Mouse (Mus musculus) small intestine, adult 2 months (tissue): ENCODE measurements around the gene Gpx1. TPM values are rescaled to one million over a fixed set of nuclear protein-coding genes. Genes with fewer than 3 reads are reported as not detected.

Source experiments
- H3K27ac ChIP-seq: fragments of 200-500 bp; 2 replicates; pipeline ENCODE4 v1.5.1; 2012; ENCODE audit warnings: low read depth, low read length, control low read depth, inconsistent platforms; ENCODE audit not compliant: insufficient read depth
- H3K27me3 ChIP-seq: fragments of 200-500 bp; 2 replicates; pipeline ENCODE4 v1.6.1; 2012; ENCODE audit warnings: mild to moderate bottlenecking, moderate library complexity, low read length, inconsistent platforms; ENCODE audit not compliant: control insufficient read depth, insufficient read depth
- H3K36me3 ChIP-seq: fragments of 200-500 bp; 2 replicates; pipeline ENCODE4 v1.6.1; 2012; ENCODE audit warnings: mild to moderate bottlenecking, low read length, control low read depth, inconsistent platforms; ENCODE audit not compliant: control insufficient read depth, insufficient read depth
- H3K4me1 ChIP-seq: fragments of 200-500 bp; 2 replicates; pipeline ENCODE4 v1.6.1; 2012; ENCODE audit warnings: low read length, inconsistent platforms, mixed read lengths; ENCODE audit not compliant: control insufficient read depth, insufficient read depth, insufficient read length
- H3K4me3 ChIP-seq: fragments of 200-500 bp; 2 replicates; pipeline ENCODE4 v1.5.1; 2012; ENCODE audit warnings: low read depth, mild to moderate bottlenecking, control low read depth, inconsistent platforms, low read length, moderate library complexity
- CTCF ChIP-seq: fragments of 200-500 bp; IDR thresholded peaks from 2 replicates; pipeline ENCODE4 v1.5.1; 2012; ENCODE audit warnings: low read depth, mild to moderate bottlenecking, control low read depth, inconsistent platforms, low read length, moderate library complexity, mixed read lengths; ENCODE audit not compliant: insufficient replicate concordance, insufficient read length; ENCODE audit errors: extremely low read depth
- POLR2A ChIP-seq: fragments of 200-500 bp; IDR thresholded peaks from 2 replicates; pipeline ENCODE4 v1.6.1; 2012; ENCODE audit warnings: low read depth, mild to moderate bottlenecking, control low read depth, inconsistent platforms, low read length, moderate library complexity
- WGBS: fragments of 180-500 bp; shearing (Covaris S2); methylation state at CpG from one replicate; pipeline ENCODE4 v1.1.7; 2018; 5-methylcytosine and 5-hydroxymethylcytosine counted together
- polyA plus RNA-seq: library from polyadenylated mRNA; depleted of rRNA; stranded (reverse); fragments of >200 nt; gene quantifications from 2 replicates; pipeline ENCODE4 v1.2.3, GENCODE M21; 2012

Gpx1 gene
- polyA plus RNA-seq, 1 experiment, result 1,021 TPM

DNA sequence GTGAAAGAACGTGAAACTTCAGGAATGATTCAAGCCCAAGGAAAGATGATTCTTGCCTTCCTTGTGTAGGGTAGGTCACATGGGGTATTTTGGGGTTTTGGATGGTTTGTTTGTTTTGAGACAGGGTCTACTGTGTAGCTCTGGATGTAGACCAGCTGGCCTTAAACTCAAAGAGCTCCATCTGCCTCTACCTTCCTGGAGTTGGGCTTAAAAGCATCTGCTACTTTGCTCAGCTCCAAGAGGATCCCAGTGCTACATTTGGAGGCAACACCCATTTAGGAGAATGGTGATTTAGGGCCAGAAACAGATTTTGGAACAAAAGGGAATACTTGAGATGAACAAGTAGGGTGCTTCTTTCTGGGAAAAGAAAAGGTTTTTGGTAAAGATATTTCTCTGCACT is 13.9 kb upstream of the Gpx1 start:
- peaks cover 2% of the 10 kb centered on the region; the same call in 1 of the 2 replicates for H3K4me1 ChIP-seq
- H3K36me3 ChIP-seq, result peaks cover 31% of the 10 kb centered on the region
- WGBS, result 80% methylated on average over 1 of the region's 1 CpGs
- H3K27me3 ChIP-seq, result no peaks in the 10 kb centered on the region
- TF ChIP-seq CTCF (no peak), POLR2A (no peak)
- no peak overlapping the region for H3K27ac ChIP-seq
- H3K4me3 ChIP-seq, result no peak overlapping the region

DNA sequence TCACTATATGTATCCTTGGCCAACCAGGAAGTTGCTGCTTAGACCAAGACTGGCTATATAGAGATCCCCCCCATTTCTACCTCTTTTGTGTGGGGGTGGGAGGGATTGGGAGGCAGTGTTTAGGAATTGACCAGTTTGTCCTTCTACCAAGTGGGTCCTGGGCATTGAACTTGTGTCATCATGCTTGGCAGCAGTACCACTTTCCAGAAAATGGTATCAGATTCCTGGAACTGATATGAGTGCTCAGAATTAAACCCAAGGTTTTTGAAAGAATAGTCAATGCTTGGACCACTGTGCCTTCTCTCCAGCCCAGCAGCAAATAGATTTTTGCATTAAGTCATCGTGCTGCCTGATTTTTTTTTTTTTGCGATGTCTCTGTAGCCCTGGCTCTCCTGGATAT is 12.9 kb upstream of the Gpx1 start:
- Histone ChIP-seq H3K4me3 (no peak overlapping the region), H3K27ac (no peak overlapping the region), H3K27me3 (no peaks in the 10 kb centered on the region), H3K4me1 (peaks cover 2% of the 10 kb centered on the region; the same call in 1 of the 2 replicates), H3K36me3 (peaks cover 35% of the 10 kb centered on the region)
- WGBS, result 94% methylated on average over 2 of the region's 2 CpGs
- TF ChIP-seq POLR2A, result no peak
- no peak for TF ChIP-seq CTCF

DNA sequence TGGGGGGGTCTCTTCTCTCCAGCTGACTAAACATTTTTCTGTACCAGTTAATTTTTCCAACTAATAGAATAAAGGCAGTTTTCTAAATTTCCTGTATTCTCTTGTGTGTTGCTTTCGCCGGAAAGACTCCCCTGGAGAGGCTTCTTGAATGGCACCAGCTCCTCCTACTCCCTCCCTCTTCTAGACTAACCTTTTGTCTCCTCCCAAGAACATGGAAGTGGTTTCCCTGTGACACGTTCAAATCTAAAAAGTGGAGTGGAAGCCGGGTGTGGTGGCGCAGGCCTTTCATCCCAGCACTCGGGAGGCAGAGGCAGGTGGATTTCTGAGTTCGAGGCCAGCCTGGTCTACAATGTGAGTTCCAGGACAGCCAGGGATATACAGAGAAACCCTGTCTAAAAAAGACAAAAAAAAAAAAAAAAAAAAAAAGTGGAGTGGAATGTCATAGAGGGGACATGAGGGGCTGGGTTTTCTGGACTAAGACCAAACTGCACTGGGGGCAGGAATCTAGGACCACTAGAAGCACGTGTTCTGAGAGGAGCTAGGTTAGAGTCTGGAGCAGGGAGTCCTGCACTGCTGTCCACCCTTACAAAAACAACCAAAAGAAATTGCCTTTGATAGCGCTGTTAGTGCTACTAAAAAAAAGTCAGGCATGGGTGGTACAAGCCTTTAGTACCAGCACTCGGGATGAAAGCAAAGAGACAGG is 704 bp upstream of the Gpx1 start:
- WGBS, result 55% methylated on average over 10 of the region's 10 CpGs
- H3K4me1 ChIP-seq, result peaks cover 19% of the 10 kb centered on the region; the same call in 1 of the 2 replicates
- H3K27me3 ChIP-seq, result no peaks in the 10 kb centered on the region
- H3K36me3 ChIP-seq, result peaks cover 28% of the 10 kb centered on the region
- H3K27ac ChIP-seq, result peak overlapping the region; percentile 80
- TF ChIP-seq POLR2A (no peak), CTCF (no peak)
- no peak overlapping the region for H3K4me3 ChIP-seq

DNA sequence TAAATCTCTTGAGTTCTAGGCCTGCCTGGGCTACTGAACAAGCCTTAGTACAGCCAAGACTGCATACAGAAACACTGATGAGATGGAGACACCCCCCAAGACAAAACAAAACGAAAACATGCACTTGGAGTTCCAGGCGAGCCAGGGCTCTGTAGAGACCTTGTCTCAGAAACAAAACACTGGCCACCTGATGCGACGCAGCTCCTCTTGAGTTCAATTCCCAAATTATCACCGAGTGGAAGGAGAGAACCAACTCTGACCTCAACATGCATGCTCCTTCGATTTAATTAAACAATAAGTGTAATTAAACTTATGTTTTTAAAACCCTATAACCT is 185 bp upstream of the Gpx1 start:
- Histone ChIP-seq H3K4me3 (no peak overlapping the region), H3K36me3 (peaks cover 24% of the 10 kb centered on the region), H3K4me1 (peaks cover 21% of the 10 kb centered on the region; the same call in 1 of the 2 replicates), H3K27me3 (no peaks in the 10 kb centered on the region), H3K27ac (peak overlapping the region; percentile 80)
- 8% methylated on average over 6 of the region's 6 CpGs for WGBS
- no peak for TF ChIP-seq CTCF
- TF ChIP-seq POLR2A, result no peak

GRCm38 (mm10) chr9:108339886-108340257 is 1.2 kb downstream of the Gpx1 start:
- WGBS, result 3% methylated on average over 20 of the region's 20 CpGs

GRCm38 (mm10) chr9:108340258-108341138 is 1.8 kb downstream of the Gpx1 start:
- peak overlapping the region; percentile 98 for H3K27ac ChIP-seq
- H3K4me1 ChIP-seq, result peaks cover 27% of the 10 kb centered on the region; the same call in 1 of the 2 replicates
- H3K36me3 ChIP-seq, result peaks cover 7% of the 10 kb centered on the region
- peak overlapping the region; percentile 92 for H3K4me3 ChIP-seq
- 16% methylated on average over 10 of the region's 10 CpGs for WGBS
- TF ChIP-seq CTCF (no peak), POLR2A (no peak)
- H3K27me3 ChIP-seq, result no peaks in the 10 kb centered on the region

More at GRCm38 (mm10) chr9:108339886-108340257, 1.2 kb downstream of the Gpx1 start:
- TF ChIP-seq POLR2A (no peak), CTCF (no peak)
- Histone ChIP-seq H3K27me3 (no peaks in the 10 kb centered on the region), H3K4me1 (peaks cover 24% of the 10 kb centered on the region; the same call in 1 of the 2 replicates), H3K27ac (peak overlapping the region; percentile 98), H3K4me3 (peak overlapping the region; percentile 92), H3K36me3 (peaks cover 13% of the 10 kb centered on the region)

GRCm38 (mm10) chr9:108341139-108341475 is 2.4 kb downstream of the Gpx1 start:
- no peak for TF ChIP-seq CTCF
- no peak for TF ChIP-seq POLR2A
- Histone ChIP-seq H3K27me3 (no peaks in the 10 kb centered on the region), H3K4me1 (peaks cover 27% of the 10 kb centered on the region; the same call in 1 of the 2 replicates), H3K36me3 (peaks cover 4% of the 10 kb centered on the region), H3K27ac (peak overlapping the region; percentile 98), H3K4me3 (no peak overlapping the region)
- 32% methylated on average over 5 of the region's 5 CpGs for WGBS
